Mouse (Mus musculus) CH12.LX (cell line): ENCODE results near the gene Myo1d. TPM values are rescaled to one million over a fixed set of nuclear protein-coding genes. Genes with fewer than 3 reads are reported as not detected.

ENCODE experiments used
- DNase-seq: peaks from one replicate; pipeline ENCODE4 v3.0.0-alpha.2; 2013; ENCODE audit errors: extremely low read depth
- H3K27ac ChIP-seq: 2 replicates; pipeline ENCODE4 v1.5.1; 2012; ENCODE audit warnings: low read depth, mild to moderate bottlenecking, control low read depth, moderate library complexity; ENCODE audit not compliant: insufficient read depth
- H3K27me3 ChIP-seq: replicated peaks from 2 replicates; pipeline ENCODE3; 2012; ENCODE audit warnings: inconsistent platforms
- H3K36me3 ChIP-seq, 2 experiments: replicated peaks in 1 of 2; 2 replicates each; pipeline versions ENCODE3 to v1.6.1; 2012; ENCODE audit warnings: inconsistent platforms in 1 of 2, low read length in 1 of 2, mild to moderate bottlenecking in 1 of 2, mixed read lengths in 1 of 2, moderate library complexity in 1 of 2; ENCODE audit not compliant: control insufficient read depth in 1 of 2, insufficient read depth in 1 of 2
- H3K4me1 ChIP-seq, 2 experiments: 2 replicates each; pipeline ENCODE4 v1.6.1; 2012; ENCODE audit warnings: inconsistent platforms in 1 of 2, moderate library complexity in 1 of 2; ENCODE audit not compliant: insufficient read depth in 2 of 2, control insufficient read depth in 1 of 2
- H3K4me2 ChIP-seq: 2 replicates; pipeline ENCODE4 v1.6.1; 2012; ENCODE audit warnings: low read depth, mild to moderate bottlenecking, control low read depth; ENCODE audit not compliant: poor library complexity, insufficient read depth, severe bottlenecking
- H3K4me3 ChIP-seq, 3 experiments: fragments of 150-350 bp in 1 of 3; sonication (generic) in 1 of 3; replicated peaks in 1 of 3; 2 replicates each; pipeline versions ENCODE3 to v1.5.1; 2011 to 2012; ENCODE audit warnings: low read depth in 2 of 3, low read length in 2 of 3, mild to moderate bottlenecking in 2 of 3, moderate library complexity in 2 of 3, control low read depth in 1 of 3, improper control_type of control experiment in 1 of 3, inconsistent platforms in 1 of 3, mixed read lengths in 1 of 3; ENCODE audit not compliant: poor library complexity in 1 of 3
- H3K79me2 ChIP-seq: replicated peaks from 2 replicates; pipeline ENCODE4 v1.6.1; 2012; ENCODE audit warnings: mild to moderate bottlenecking, moderate library complexity; ENCODE audit not compliant: control insufficient read depth, poor library complexity, insufficient read depth, severe bottlenecking; ENCODE audit errors: extremely low read depth
- H3K9ac ChIP-seq: 2 replicates; pipeline ENCODE4 v1.6.1; 2012; ENCODE audit warnings: low read depth, mild to moderate bottlenecking, control low read depth, moderate library complexity; ENCODE audit not compliant: insufficient read depth
- H3K9me3 ChIP-seq: replicated peaks from 2 replicates; pipeline ENCODE3; 2012; ENCODE audit warnings: low read length, inconsistent platforms, mixed read lengths
- BHLHE40 ChIP-seq: IDR thresholded peaks from 2 replicates; pipeline ENCODE4 v1.6.1; 2011; ENCODE audit warnings: mild to moderate bottlenecking, low read depth, low read length, improper control_type of control experiment
- CHD1 ChIP-seq: IDR thresholded peaks from 2 replicates; pipeline ENCODE4 v1.6.1; 2012; ENCODE audit warnings: low read depth, low read length, improper control_type of control experiment, inconsistent platforms
- CHD2 ChIP-seq: IDR thresholded peaks from 2 replicates; pipeline ENCODE4 v1.6.1; 2011; ENCODE audit warnings: low read length, improper control_type of control experiment
- CTCF ChIP-seq, 2 experiments: IDR thresholded peaks in 1 of 2; conservative IDR thresholded peaks in 1 of 2; 2 replicates each; pipeline ENCODE4 v1.5.1; 2011 to 2012; ENCODE audit warnings: low read depth in 2 of 2, low read length in 2 of 2, improper control_type of control experiment in 1 of 2, inconsistent platforms in 1 of 2, mild to moderate bottlenecking in 1 of 2, moderate library complexity in 1 of 2
- E2F4 ChIP-seq: IDR thresholded peaks from 2 replicates; pipeline ENCODE4 v1.6.1; 2011; ENCODE audit warnings: low read depth, low read length, improper control_type of control experiment; ENCODE audit not compliant: insufficient replicate concordance
- ELF1 ChIP-seq: IDR thresholded peaks from 2 replicates; pipeline ENCODE4 v1.6.1; 2014; ENCODE audit warnings: low read depth, mild to moderate bottlenecking, inconsistent platforms, low read length, improper control_type of control experiment
- EP300 ChIP-seq: IDR thresholded peaks from 2 replicates; pipeline ENCODE4 v1.6.1; 2011; ENCODE audit warnings: low read length, improper control_type of control experiment
- ETS1 ChIP-seq: conservative IDR thresholded peaks from 2 replicates; pipeline ENCODE4 v1.6.1; 2012; ENCODE audit warnings: low read depth, mild to moderate bottlenecking, inconsistent platforms, low read length, improper control_type of control experiment, moderate library complexity
- GABPA ChIP-seq: IDR thresholded peaks from 2 replicates; pipeline ENCODE4 v1.6.1; 2012; ENCODE audit warnings: low read depth, low read length, improper control_type of control experiment, inconsistent platforms; ENCODE audit not compliant: insufficient replicate concordance
- IRF4 ChIP-seq: IDR thresholded peaks from 2 replicates; pipeline ENCODE4 v1.6.1; 2014; ENCODE audit warnings: low read depth, mild to moderate bottlenecking, inconsistent platforms, low read length, improper control_type of control experiment
- JUN ChIP-seq: IDR thresholded peaks from 2 replicates; pipeline ENCODE4 v1.6.1; 2011; ENCODE audit warnings: low read depth, mild to moderate bottlenecking, low read length, improper control_type of control experiment, moderate library complexity; ENCODE audit not compliant: insufficient read depth
- JUND ChIP-seq: conservative IDR thresholded peaks from 2 replicates; pipeline ENCODE4 v1.6.1; 2011; ENCODE audit warnings: low read depth, low read length, improper control_type of control experiment
- MAX ChIP-seq: IDR thresholded peaks from 2 replicates; pipeline ENCODE4 v1.6.1; 2011; ENCODE audit warnings: low read length, improper control_type of control experiment
- MAZ ChIP-seq: IDR thresholded peaks from 2 replicates; pipeline ENCODE4 v1.6.1; 2012; ENCODE audit warnings: low read depth, mild to moderate bottlenecking, inconsistent platforms, low read length, improper control_type of control experiment, moderate library complexity
- MXI1 ChIP-seq: IDR thresholded peaks from 2 replicates; pipeline ENCODE4 v1.6.1; 2011; ENCODE audit warnings: mild to moderate bottlenecking, low read depth, low read length, improper control_type of control experiment
- MYC ChIP-seq: IDR thresholded peaks from 2 replicates; pipeline ENCODE4 v1.6.1; 2011; ENCODE audit warnings: low read depth, mild to moderate bottlenecking, improper control_type of control experiment, low read length
- NELFE ChIP-seq: IDR thresholded peaks from 2 replicates; pipeline ENCODE4 v1.6.1; 2011; ENCODE audit warnings: low read depth, low read length, improper control_type of control experiment
- NRF1 ChIP-seq: IDR thresholded peaks from 2 replicates; pipeline ENCODE4 v1.6.1; 2014; ENCODE audit warnings: low read depth, mild to moderate bottlenecking, inconsistent platforms, low read length, improper control_type of control experiment, moderate library complexity
- RAD21 ChIP-seq: IDR thresholded peaks from 2 replicates; pipeline ENCODE4 v1.6.1; 2011; ENCODE audit warnings: low read depth, mild to moderate bottlenecking, low read length, improper control_type of control experiment, moderate library complexity
- RCOR1 ChIP-seq: conservative IDR thresholded peaks from 2 replicates; pipeline ENCODE4 v1.6.1; 2012; ENCODE audit warnings: low read depth, mild to moderate bottlenecking, inconsistent platforms, low read length, improper control_type of control experiment
- UBTF ChIP-seq: IDR thresholded peaks from 2 replicates; pipeline ENCODE4 v1.6.1; 2012; ENCODE audit warnings: low read depth, mild to moderate bottlenecking, inconsistent platforms, low read length, improper control_type of control experiment, moderate library complexity
- USF1 ChIP-seq: IDR thresholded peaks from 2 replicates; pipeline ENCODE4 v1.6.1; 2014; ENCODE audit warnings: low read depth, mild to moderate bottlenecking, inconsistent platforms, low read length, improper control_type of control experiment
- ZC3H11A ChIP-seq: IDR thresholded peaks from 2 replicates; pipeline ENCODE4 v1.6.1; 2012; ENCODE audit warnings: low read depth, mild to moderate bottlenecking, inconsistent platforms, low read length, improper control_type of control experiment
- ZNF384 ChIP-seq: IDR thresholded peaks from 2 replicates; pipeline ENCODE4 v1.6.1; 2012; ENCODE audit warnings: low read depth, low read length, improper control_type of control experiment, inconsistent platforms
- dilution Hi-C: fragments of 300-500 bp; cut with MboI; formaldehyde crosslinking; loops from 2 replicates; pipeline ENCODE4 v1.14.3; 2020; ENCODE audit warnings: low sequenced_read_pairs; ENCODE audit not compliant: extremely low pct_unique_long_range_greater_than_20kb, extremely low pct_ligation_motif_present
- in situ Hi-C: fragments of 300-500 bp; cut with MboI; formaldehyde crosslinking; loops from 3 replicates; pipeline ENCODE4 v1.14.3; 2019; ENCODE audit warnings: low sequenced_read_pairs, low pct_ligation_motif_present, low pct_unique_long_range_greater_than_20kb, mixed read lengths
- polyA plus RNA-seq: library from polyadenylated mRNA; unstranded; fragments of >175 nt; gene quantifications from 2 replicates; pipeline ENCODE4 v1.2.1, GENCODE M21; 2012; ENCODE audit warnings: low read depth; ENCODE audit not compliant: insufficient read length
- total RNA-seq, 2 experiments: library from RNA; depleted of rRNA; stranded (reverse); fragments of 300-350 nt in 1 of 2; fragments of >200 nt in 1 of 2; gene quantifications; 2 replicates each; pipeline ENCODE4 v1.2.3; 2012 to 2014

Myo1d gene
- total and polyA plus RNA-seq, 3 experiments = 2.2 to 5.6 (median 2.9) TPM

- Histone ChIP-seq H3K4me1 (peaks cover 18 to 65% of the 10 kb centered on the region in 2 experiments), H3K9ac (no peak overlapping the region), H3K27ac (no peak overlapping the region), H3K4me3 (no peak overlapping the region), H3K4me2 (no peak overlapping the region), H3K27me3 (no peaks in the 10 kb centered on the region), H3K9me3 (peaks cover 2% of the 10 kb centered on the region), H3K79me2 (no peaks in the 10 kb centered on the region), H3K36me3 (no peaks in the 10 kb centered on the region)
- in situ Hi-C loops (no loop called here), dilution Hi-C loops (no loop called here)
- DNase-seq = no peak
- TF ChIP-seq ETS1 = no peak
- TF ChIP-seq GABPA = no peak
- no peak for TF ChIP-seq JUN
- no peak for TF ChIP-seq MAX
- TF ChIP-seq BHLHE40 = no peak
- no peak for TF ChIP-seq EP300
- TF ChIP-seq IRF4 = no peak
- TF ChIP-seq ZC3H11A = no peak
- no peak for TF ChIP-seq ZNF384
- TF ChIP-seq RAD21 = no peak
- TF ChIP-seq RCOR1 = no peak
- TF ChIP-seq MXI1 = no peak
- no peak for TF ChIP-seq NRF1
- TF ChIP-seq CTCF (conservative IDR thresholded peaks at IDR 0.05 in 1 of 2, IDR thresholded peaks at IDR 0.05 in 1 of 2; ENCODE audit: low read depth in 2 of 2, low read length in 2 of 2) = no peak
- no peak for TF ChIP-seq CHD1
- no peak for TF ChIP-seq ELF1
- TF ChIP-seq MYC = no peak
- TF ChIP-seq CHD2 = no peak
- TF ChIP-seq USF1 = no peak
Measured at GRCm38 (mm10) chr11:80490831-80491230, 289.0 kb downstream of the Myo1d start.

DNA sequence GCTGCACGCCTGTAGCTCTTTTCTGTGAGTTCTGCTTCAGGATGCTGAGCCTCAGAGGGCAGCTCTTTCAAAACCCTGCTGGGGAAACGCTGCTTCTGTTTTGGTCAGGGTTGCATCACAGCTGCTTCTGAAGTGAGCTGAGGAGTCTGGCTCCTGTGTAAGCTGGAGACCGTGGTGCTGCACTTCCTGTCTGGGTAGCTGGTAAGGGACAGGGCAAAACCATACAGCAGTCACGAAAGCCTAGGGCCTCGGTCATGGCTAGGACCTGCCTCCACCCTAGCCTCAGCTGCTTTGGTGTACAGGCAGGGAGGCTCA lies 290.0 kb downstream of the Myo1d start:
- H3K27me3 ChIP-seq = no peaks in the 10 kb centered on the region
- H3K79me2 ChIP-seq = no peaks in the 10 kb centered on the region
- H3K27ac ChIP-seq = no peak overlapping the region
- H3K9ac ChIP-seq = no peak overlapping the region
- no peaks in the 10 kb centered on the region for H3K36me3 ChIP-seq
- H3K4me2 ChIP-seq = no peak overlapping the region
- dilution Hi-C loops (no loop called here), in situ Hi-C loops (no loop called here)
- TF ChIP-seq MYC (no peak), ETS1 (no peak), MAZ (no peak), UBTF (no peak), MXI1 (no peak), E2F4 (no peak), ZNF384 (no peak), JUND (no peak), ELF1 (no peak), NELFE (no peak)
- H3K9me3 ChIP-seq = peaks cover 2% of the 10 kb centered on the region
- no peak for DNase-seq
- peaks cover 16 to 60% of the 10 kb centered on the region in 2 experiments for H3K4me1 ChIP-seq
- H3K4me3 ChIP-seq = no peak overlapping the region
